ENCODE assay signal across 8 mouse cellular contexts in genomic region chr4:117997381-117998269, GRCm38 (mm10).
DNase-seq lines count a peak whose midpoint lies in the region; ATAC-seq lines count a peak whose summit lies in the region.

No protein-coding gene starts in this region.

- no peaks in the 10 kb centered on the region for H3K27me3 ChIP-seq in lung, embryonic 15.5 days

- H3K27ac ChIP-seq in lung, embryonic 15.5 days = peak overlapping the region; percentile 71

- no peaks in the 10 kb centered on the region for H3K36me3 ChIP-seq in lung, embryonic 15.5 days

- no peaks in the 10 kb centered on the region for H3K9me3 ChIP-seq in lung, embryonic 15.5 days

- ATAC-seq in lung, embryonic 15.5 days (ENCODE audit: borderline replicate concordance, extremely low read depth, low FRiP score, low TSS enrichment) = peak; percentile 64

- peak overlapping the region; percentile 39 for H3K4me2 ChIP-seq in lung, embryonic 15.5 days

- H3K4me3 ChIP-seq in lung, embryonic 15.5 days = no peak overlapping the region

- WGBS in lung, embryonic 15.5 days = 14% methylated on average over 20 of the region's 20 CpGs

- DNase-seq in layer of hippocampus, postnatal 10 days (ENCODE audit: low spot score in 2 of 2) = peak; percentile 29 to 33
- DNase-seq in layer of hippocampus, adult 9-10 months (ENCODE audit: low spot score) = no peak
- peak; percentile 50 for DNase-seq in embryo, embryonic 10.5 days (ENCODE audit: low spot score)
- DNase-seq in heart, adult 18-20 months = peak; percentile 62 to 64
- DNase-seq in kidney, adult 18-20 months = peak; percentile 49
- DNase-seq in right cerebral cortex, postnatal 25 days = peak; percentile 31
- DNase-seq in thymus, postnatal 36 days = no peak

- H3K4me1 ChIP-seq in lung, embryonic 15.5 days = peaks cover 39% of the 10 kb centered on the region

- H3K9ac ChIP-seq in lung, embryonic 15.5 days = no peak overlapping the region

Comparison
In these comparisons a context has a peak if more than half of its experiments do, and no peak if none do; other contexts are left out.
1. DNase-seq: peak in layer of hippocampus, postnatal 10 days (2 of 2), embryo, embryonic 10.5 days (single experiment), heart, adult 18-20 months (2 of 2), kidney, adult 18-20 months (single experiment) and right cerebral cortex, postnatal 25 days (single experiment); none in layer of hippocampus, adult 9-10 months (single experiment) and thymus, postnatal 36 days (0 of 2).